Mouse (Mus musculus): ENCODE data around the gene Limk2.

Gene Limk2

GRCm38 (mm10) chr11:3412111-3412510 lies 3.1 kb upstream of the Limk2 start:
- DNase-seq (ENCODE audit: low spot score): no peak

- DNase-seq (ENCODE audit: low spot score): no peak
Observed at GRCm38 (mm10) chr11:3408131-3408996, 625 bp downstream of the Limk2 start.

- no peak for DNase-seq (ENCODE audit: low spot score)
Observed at GRCm38 (mm10) chr11:3404287-3405047, 4.5 kb downstream of the Limk2 start.

- DNase-seq (ENCODE audit: low spot score): no peak
Observed at GRCm38 (mm10) chr11:3403024-3403423, 6.0 kb downstream of the Limk2 start.

- no peak for DNase-seq (ENCODE audit: low spot score)
Observed at GRCm38 (mm10) chr11:3398318-3398717, 10.7 kb downstream of the Limk2 start.

GRCm38 (mm10) chr11:3396562-3396961 lies 12.4 kb downstream of the Limk2 start:
- no peak for DNase-seq (ENCODE audit: low spot score)

GRCm38 (mm10) chr11:3396091-3396490 lies 12.9 kb downstream of the Limk2 start:
- DNase-seq (ENCODE audit: low spot score): no peak

GRCm38 (mm10) chr11:3394520-3394919 lies 14.5 kb downstream of the Limk2 start:
- DNase-seq (ENCODE audit: low spot score): no peak

- DNase-seq (ENCODE audit: low spot score): no peak
Observed at GRCm38 (mm10) chr11:3392526-3392925, 16.5 kb downstream of the Limk2 start.

- no peak for DNase-seq (ENCODE audit: low spot score)
Observed at GRCm38 (mm10) chr11:3390789-3391188, 18.2 kb downstream of the Limk2 start.

- DNase-seq (ENCODE audit: low spot score): no peak
Observed at GRCm38 (mm10) chr11:3389996-3390395, 19.0 kb downstream of the Limk2 start.

GRCm38 (mm10) chr11:3387482-3388196 lies 21.4 kb downstream of the Limk2 start:
- DNase-seq (ENCODE audit: low spot score): no peak

GRCm38 (mm10) chr11:3386941-3387368 lies 22.0 kb downstream of the Limk2 start:
- DNase-seq (ENCODE audit: low spot score): peak; percentile 88

- DNase-seq (ENCODE audit: low spot score): no peak
Observed at GRCm38 (mm10) chr11:3382602-3383594, 26.1 kb downstream of the Limk2 start.

- DNase-seq (ENCODE audit: low spot score): no peak
Observed at GRCm38 (mm10) chr11:3381148-3381814, 27.7 kb downstream of the Limk2 start.

GRCm38 (mm10) chr11:3379427-3379826 lies 29.6 kb downstream of the Limk2 start:
- DNase-seq (ENCODE audit: low spot score): no peak

GRCm38 (mm10) chr11:3374741-3375140 lies 34.2 kb downstream of the Limk2 start:
- DNase-seq (ENCODE audit: low spot score): no peak

GRCm38 (mm10) chr11:3374293-3374645 lies 34.7 kb downstream of the Limk2 start:
- peak; percentile 45 for DNase-seq (ENCODE audit: low spot score)

- DNase-seq (ENCODE audit: low spot score): no peak
Observed at GRCm38 (mm10) chr11:3373591-3374292, 35.2 kb downstream of the Limk2 start.

Measured in urinary bladder, postnatal 14 days (tissue).